12 mouse cellular contexts compared by ENCODE assay signal in the genomic region with DNA sequence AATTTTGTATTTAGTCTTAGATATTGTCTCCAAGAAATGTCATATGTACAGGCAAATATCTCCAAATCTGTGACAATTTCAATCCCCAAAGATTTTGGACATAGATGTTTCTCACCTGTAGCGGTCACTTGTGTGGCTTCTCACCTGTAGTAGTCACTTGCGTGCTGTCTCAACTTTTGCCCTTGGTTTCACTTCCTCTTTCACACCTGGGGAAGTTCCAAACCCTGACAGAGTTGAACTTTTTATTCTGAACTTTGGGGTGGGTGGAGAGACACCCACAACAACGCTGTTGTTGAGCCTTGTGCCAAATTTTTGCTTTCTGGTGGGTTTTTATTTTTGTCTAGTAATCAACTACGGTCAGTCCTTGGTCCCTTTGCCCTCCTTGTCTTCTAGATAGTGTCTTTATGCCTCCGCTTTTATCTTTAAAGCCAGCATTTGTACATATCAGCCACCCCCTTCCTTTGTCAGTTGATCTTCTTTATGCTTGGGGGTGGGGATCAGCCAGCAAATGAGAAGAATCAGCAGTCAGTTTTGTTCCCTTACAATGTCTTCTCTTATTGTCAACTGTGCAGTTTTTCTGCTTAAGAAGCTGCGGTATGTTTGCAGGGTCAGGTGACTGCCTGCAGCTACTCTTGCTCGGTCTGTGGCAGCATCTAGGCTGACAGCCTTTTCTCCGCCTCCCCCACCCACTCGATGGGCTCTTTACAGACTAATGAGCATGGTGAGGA. TPM values are rescaled to one million over a fixed set of nuclear protein-coding genes. Genes with fewer than 3 reads are reported as not detected.
DNase-seq lines count a peak whose midpoint lies in the region; ATAC-seq lines count a peak whose summit lies in the region.
"Had no signal": no experiment of that assay in that cellular context is flagged by ENCODE, and none has a peak within 500 bp of the region (broad histone marks: within the 10 kb centered on the region; RNA-seq: fewer than 3 reads in every experiment).

No protein-coding gene starts in this region.

- ATAC-seq in embryonic facial prominence, embryonic 11.5 days (replicated peaks; ENCODE audit: insufficient number of reproducible peaks, low FRiP score, low TSS enrichment, low read depth) = no peak
- ATAC-seq in midbrain, embryonic 16.5 days = peak; percentile 81
- ATAC-seq in midbrain, embryonic 11.5 days (ENCODE audit: low FRiP score) = no peak
- ATAC-seq in liver, embryonic 13.5 days (ENCODE audit: low read depth) = peak; percentile 74

- no peak overlapping the region for H3K27ac ChIP-seq in embryonic facial prominence, embryonic 11.5 days (replicated peaks; ENCODE audit: low read depth, low read length)
- H3K27ac ChIP-seq in embryonic facial prominence, embryonic 10.5 days (replicated peaks) = no peak overlapping the region
- H3K27ac ChIP-seq in midbrain, embryonic 16.5 days (ENCODE audit: low read length) = peak overlapping the region; percentile 50
- H3K27ac ChIP-seq in midbrain, embryonic 11.5 days (ENCODE audit: low read depth, low read length) = no peak overlapping the region
- H3K27ac ChIP-seq in liver, embryonic 13.5 days = peak overlapping the region; percentile 78
- H3K27ac ChIP-seq: embryonic facial prominence, embryonic 15.5 days had no signal

- H3K27me3 ChIP-seq in embryonic facial prominence, embryonic 11.5 days (ENCODE audit: control insufficient read depth, insufficient read depth, low read length) = no peaks in the 10 kb centered on the region
- no peaks in the 10 kb centered on the region for H3K27me3 ChIP-seq in embryonic facial prominence, embryonic 10.5 days (replicated peaks; ENCODE audit: low read depth, poor library complexity, severe bottlenecking)
- no peaks in the 10 kb centered on the region for H3K27me3 ChIP-seq in midbrain, embryonic 16.5 days (ENCODE audit: control insufficient read depth, insufficient read depth, low read depth, low read length)
- no peaks in the 10 kb centered on the region for H3K27me3 ChIP-seq in midbrain, embryonic 11.5 days (ENCODE audit: control insufficient read depth, insufficient read depth, low read length)
- no peaks in the 10 kb centered on the region for H3K27me3 ChIP-seq in liver, embryonic 13.5 days
- H3K27me3 ChIP-seq: embryonic facial prominence, embryonic 15.5 days had no signal

- H3K9me3 ChIP-seq in embryonic facial prominence, embryonic 11.5 days (replicated peaks; ENCODE audit: control insufficient read depth, low read length) = no peaks in the 10 kb centered on the region
- no peaks in the 10 kb centered on the region for H3K9me3 ChIP-seq in embryonic facial prominence, embryonic 10.5 days
- H3K9me3 ChIP-seq in midbrain, embryonic 16.5 days (replicated peaks; ENCODE audit: control insufficient read depth, low read length, poor library complexity, severe bottlenecking) = no peaks in the 10 kb centered on the region
- no peaks in the 10 kb centered on the region for H3K9me3 ChIP-seq in midbrain, embryonic 11.5 days (ENCODE audit: control insufficient read depth, low read length)
- H3K9me3 ChIP-seq in liver, embryonic 13.5 days (replicated peaks) = no peaks in the 10 kb centered on the region
- H3K9me3 ChIP-seq: embryonic facial prominence, embryonic 15.5 days had no signal

- no peak overlapping the region for H3K9ac ChIP-seq in embryonic facial prominence, embryonic 11.5 days (replicated peaks; ENCODE audit: low read length)
- peak overlapping the region; percentile 42; the same call in 1 of the 2 replicates for H3K9ac ChIP-seq in midbrain, embryonic 16.5 days (ENCODE audit: low read depth, low read length)
- H3K9ac ChIP-seq in midbrain, embryonic 11.5 days (ENCODE audit: low read length) = no peak overlapping the region
- peak overlapping the region; percentile 59 for H3K9ac ChIP-seq in liver, embryonic 13.5 days
- H3K9ac ChIP-seq: embryonic facial prominence, embryonic 15.5 days; lung, embryonic 14.5 days had no signal

- H3K4me3 ChIP-seq in embryonic facial prominence, embryonic 11.5 days (ENCODE audit: low read depth, low read length) = no peak overlapping the region
- H3K4me3 ChIP-seq in embryonic facial prominence, embryonic 10.5 days = no peak overlapping the region
- no peak overlapping the region for H3K4me3 ChIP-seq in midbrain, embryonic 16.5 days (ENCODE audit: low read depth, low read length)
- no peak overlapping the region for H3K4me3 ChIP-seq in midbrain, embryonic 11.5 days (ENCODE audit: low read depth, low read length)
- peak overlapping the region; percentile 31 for H3K4me3 ChIP-seq in liver, embryonic 13.5 days (replicated peaks)
- H3K4me3 ChIP-seq: embryonic facial prominence, embryonic 15.5 days had no signal

- H3K4me2 ChIP-seq in embryonic facial prominence, embryonic 11.5 days (ENCODE audit: low read depth, low read length) = no peak overlapping the region
- H3K4me2 ChIP-seq in midbrain, embryonic 16.5 days (ENCODE audit: low read length) = peak overlapping the region; percentile 29
- no peak overlapping the region for H3K4me2 ChIP-seq in midbrain, embryonic 11.5 days
- peak overlapping the region; percentile 60 for H3K4me2 ChIP-seq in liver, embryonic 13.5 days
- H3K4me2 ChIP-seq: embryonic facial prominence, embryonic 15.5 days; lung, embryonic 14.5 days had no signal

- DNase-seq in embryonic facial prominence, embryonic 11.5 days (ENCODE audit: low spot score) = peak; percentile 18
- DNase-seq in embryonic facial prominence, embryonic 10.5 days (ENCODE audit: low spot score) = no peak
- DNase-seq in midbrain, embryonic 11.5 days (ENCODE audit: low spot score, missing footprints) = no peak
- no peak for DNase-seq in liver, embryonic 13.5 days
- peak; percentile 44 for DNase-seq in thymus, postnatal 14 days
- DNase-seq in urinary bladder, postnatal 4 days (ENCODE audit: low spot score in 2 of 2) = no peak
- DNase-seq in Muller cell, postnatal 12 days (ENCODE audit: inconsistent ontology term) = no peak
- DNase-seq: adrenal gland, postnatal 25 days; kidney, postnatal 36 days; lung, embryonic 14.5 days had no signal

- H3K36me3 ChIP-seq in embryonic facial prominence, embryonic 11.5 days (replicated peaks; ENCODE audit: control insufficient read depth, insufficient read depth, low read depth, low read length) = no peaks in the 10 kb centered on the region
- H3K36me3 ChIP-seq in embryonic facial prominence, embryonic 10.5 days (replicated peaks) = no peaks in the 10 kb centered on the region
- H3K36me3 ChIP-seq in midbrain, embryonic 16.5 days (ENCODE audit: control insufficient read depth, insufficient read depth, low read length) = no peaks in the 10 kb centered on the region
- H3K36me3 ChIP-seq in midbrain, embryonic 11.5 days (ENCODE audit: control insufficient read depth, insufficient read depth, low read length) = no peaks in the 10 kb centered on the region
- no peaks in the 10 kb centered on the region for H3K36me3 ChIP-seq in liver, embryonic 13.5 days
- H3K36me3 ChIP-seq: embryonic facial prominence, embryonic 15.5 days had no signal

- no peaks in the 10 kb centered on the region for H3K4me1 ChIP-seq in embryonic facial prominence, embryonic 11.5 days (ENCODE audit: control insufficient read depth, insufficient read depth, low read length)
- H3K4me1 ChIP-seq in embryonic facial prominence, embryonic 10.5 days = peaks cover 30% of the 10 kb centered on the region
- H3K4me1 ChIP-seq in midbrain, embryonic 16.5 days (ENCODE audit: control insufficient read depth, insufficient read depth, low read length) = peaks cover 7% of the 10 kb centered on the region
- H3K4me1 ChIP-seq in midbrain, embryonic 11.5 days (ENCODE audit: control insufficient read depth, insufficient read depth, low read length) = peaks cover 5% of the 10 kb centered on the region; the same call in 1 of the 2 replicates
- H3K4me1 ChIP-seq in liver, embryonic 13.5 days (replicated peaks) = peaks cover 78% of the 10 kb centered on the region

- 54% methylated on average over 9 of the region's 9 CpGs for WGBS in embryonic facial prominence, embryonic 11.5 days
- 54% methylated on average over 9 of the region's 9 CpGs for WGBS in embryonic facial prominence, embryonic 10.5 days
- 48% methylated on average over 9 of the region's 9 CpGs for WGBS in midbrain, embryonic 16.5 days
- WGBS in midbrain, embryonic 11.5 days = 50% methylated on average over 9 of the region's 9 CpGs
- 19% methylated on average over 9 of the region's 9 CpGs for WGBS in liver, embryonic 13.5 days (ENCODE audit: insufficient replicate concordance)

RNA-seq across cellular contexts. Expression of gene Jak2, which starts 14.8 kb away (rescaled TPM):
- 12.3 and 14.9 TPM in 2 replicates for polyA plus RNA-seq in embryonic facial prominence, embryonic 11.5 days (2014; fragmentation: Nextera tagmentation; extraction: Ambion mirVana)
- 6.7 and 6.9 TPM in 2 replicates for polyA plus RNA-seq in embryonic facial prominence, embryonic 10.5 days (2016; fragmentation: Nextera tagmentation; extraction: Ambion mirVana)
- polyA plus RNA-seq in midbrain, embryonic 16.5 days (2015; fragmentation: Nextera tagmentation; extraction: Ambion mirVana) = 14.4 and 17.1 TPM in 2 replicates
- polyA plus RNA-seq in midbrain, embryonic 11.5 days (2014; fragmentation: Nextera tagmentation; extraction: Ambion mirVana) = 12.8 and 13.4 TPM in 2 replicates
- 10.9 and 11.8 TPM in 2 replicates for polyA plus RNA-seq in liver, embryonic 13.5 days (2015; fragmentation: Nextera tagmentation; extraction: Ambion mirVana)

Comparison
In these comparisons a context has a peak if more than half of its experiments do, and no peak if none do; other contexts are left out.
1. ATAC-seq: peak in midbrain, embryonic 16.5 days (single experiment) and liver, embryonic 13.5 days (single experiment); none in embryonic facial prominence, embryonic 11.5 days (single experiment) and midbrain, embryonic 11.5 days (single experiment).
2. DNase-seq: peak in embryonic facial prominence, embryonic 11.5 days (single experiment) and thymus, postnatal 14 days (single experiment); none in embryonic facial prominence, embryonic 10.5 days (single experiment), midbrain, embryonic 11.5 days (single experiment), liver, embryonic 13.5 days (single experiment), urinary bladder, postnatal 4 days (0 of 2) and Muller cell, postnatal 12 days (single experiment).
3. H3K27ac ChIP-seq: peak in midbrain, embryonic 16.5 days (single experiment) and liver, embryonic 13.5 days (single experiment); none in embryonic facial prominence, embryonic 11.5 days (single experiment), embryonic facial prominence, embryonic 10.5 days (single experiment) and midbrain, embryonic 11.5 days (single experiment).
4. H3K4me2 ChIP-seq: peak in midbrain, embryonic 16.5 days (single experiment) and liver, embryonic 13.5 days (single experiment); none in embryonic facial prominence, embryonic 11.5 days (single experiment) and midbrain, embryonic 11.5 days (single experiment).
5. H3K9ac ChIP-seq: peak in midbrain, embryonic 16.5 days (single experiment) and liver, embryonic 13.5 days (single experiment); none in embryonic facial prominence, embryonic 11.5 days (single experiment) and midbrain, embryonic 11.5 days (single experiment).